ENCODE assay signal across 8 mouse cellular contexts in the genomic region with DNA sequence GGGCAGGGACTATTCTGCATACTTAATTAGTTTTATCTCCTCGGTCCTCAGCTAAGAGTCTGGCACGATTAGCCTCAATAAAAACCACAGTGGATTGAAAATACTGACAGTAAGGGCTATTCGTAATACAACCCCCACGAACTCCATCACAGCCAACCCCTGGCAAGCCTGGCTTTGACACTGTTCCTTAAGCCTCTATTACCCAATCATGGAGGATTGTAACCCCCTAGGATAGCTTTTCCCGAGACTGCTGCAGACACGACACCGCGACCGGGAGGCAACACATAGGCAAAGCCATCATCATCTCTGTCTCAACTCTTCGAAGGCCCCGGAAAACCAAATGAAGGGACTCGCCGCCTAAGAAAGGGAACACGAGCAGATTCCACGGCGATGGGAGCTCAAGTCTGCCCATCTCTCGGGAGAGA. TPM values are rescaled to one million over a fixed set of nuclear protein-coding genes. Genes with fewer than 3 reads are reported as not detected.
DNase-seq lines count a peak whose midpoint lies in the region; ATAC-seq and TF ChIP-seq lines count a peak whose summit lies in the region.

No protein-coding gene starts in this region.

- no peaks in the 10 kb centered on the region for H3K27me3 ChIP-seq in kidney, adult 2 months (replicated peaks; ENCODE audit: control insufficient read depth, insufficient read depth, low read length)
- H3K27me3 ChIP-seq in forebrain, embryonic 14.5 days (replicated peaks; ENCODE audit: control insufficient read depth, insufficient read depth, low read length) = no peaks in the 10 kb centered on the region
- H3K27me3 ChIP-seq in liver, embryonic 15.5 days = no peaks in the 10 kb centered on the region
- no peaks in the 10 kb centered on the region for H3K27me3 ChIP-seq in stomach, embryonic 15.5 days (replicated peaks)

- H3K27ac ChIP-seq in kidney, adult 2 months (ENCODE audit: insufficient read depth, low read depth, low read length) = peak overlapping the region; percentile 92
- peak overlapping the region; percentile 91 for H3K27ac ChIP-seq in forebrain, embryonic 14.5 days (ENCODE audit: low read depth, low read length)
- peak overlapping the region; percentile 91 for H3K27ac ChIP-seq in liver, embryonic 15.5 days (replicated peaks)
- H3K27ac ChIP-seq in stomach, embryonic 15.5 days = peak overlapping the region; percentile 96

- under 1% methylated on average over 17 of the region's 17 CpGs for WGBS in kidney, adult 2 months
- 1% methylated on average over 17 of the region's 17 CpGs for WGBS in forebrain, embryonic 14.5 days
- under 1% methylated on average over 17 of the region's 17 CpGs for WGBS in liver, embryonic 15.5 days (ENCODE audit: insufficient replicate concordance)
- WGBS in stomach, embryonic 15.5 days = under 1% methylated on average over 17 of the region's 17 CpGs

- peak overlapping the region; percentile 94 for H3K4me3 ChIP-seq in kidney, adult 2 months (ENCODE audit: insufficient read depth, low read depth, low read length)
- H3K4me3 ChIP-seq in forebrain, embryonic 14.5 days (ENCODE audit: low read depth, low read length) = peak overlapping the region; percentile 89
- H3K4me3 ChIP-seq in liver, embryonic 15.5 days (replicated peaks) = peak overlapping the region; percentile 98
- H3K4me3 ChIP-seq in stomach, embryonic 15.5 days (replicated peaks) = peak overlapping the region; percentile 95

- H3K4me1 ChIP-seq in kidney, adult 2 months (ENCODE audit: control insufficient read depth, insufficient read depth, low read length) = peaks cover 6% of the 10 kb centered on the region; the same call in 1 of the 2 replicates
- H3K4me1 ChIP-seq in forebrain, embryonic 14.5 days (ENCODE audit: control insufficient read depth, insufficient read depth, low read length) = peaks cover 7% of the 10 kb centered on the region
- peaks cover 24% of the 10 kb centered on the region for H3K4me1 ChIP-seq in liver, embryonic 15.5 days (replicated peaks)
- peaks cover 6% of the 10 kb centered on the region; the same call in 1 of the 2 replicates for H3K4me1 ChIP-seq in stomach, embryonic 15.5 days

- DNase-seq in kidney, adult 2 months = no peak
- DNase-seq in kidney, adult 11 months = no peak
- peak; percentile 54 for DNase-seq in NIH3T3 (ENCODE audit: low read depth)
- DNase-seq in forebrain, embryonic 14.5 days (ENCODE audit: low spot score) = peak; percentile 29
- DNase-seq in yolk sac, embryonic 10.5 days (ENCODE audit: low spot score) = no peak
- DNase-seq in urinary bladder, postnatal 36 days (ENCODE audit: low spot score in 2 of 2) = no peak

- H3K36me3 ChIP-seq in kidney, adult 2 months (ENCODE audit: control insufficient read depth, insufficient read depth, low read length) = no peaks in the 10 kb centered on the region
- peaks cover 14% of the 10 kb centered on the region for H3K36me3 ChIP-seq in forebrain, embryonic 14.5 days (ENCODE audit: control insufficient read depth, insufficient read depth, low read length)
- peaks cover 11% of the 10 kb centered on the region for H3K36me3 ChIP-seq in liver, embryonic 15.5 days (replicated peaks)
- no peaks in the 10 kb centered on the region; the same call in 1 of the 2 replicates for H3K36me3 ChIP-seq in stomach, embryonic 15.5 days

- peak overlapping the region; percentile 78 for H3K4me2 ChIP-seq in forebrain, embryonic 14.5 days (ENCODE audit: low read length)
- peak overlapping the region; percentile 89 for H3K4me2 ChIP-seq in liver, embryonic 15.5 days
- peak overlapping the region; percentile 62 for H3K4me2 ChIP-seq in stomach, embryonic 15.5 days

- no peak for TF ChIP-seq POLR2A in kidney, adult 2 months (IDR thresholded peaks at IDR 0.05; ENCODE audit: low read depth, low read length)

- TF ChIP-seq CTCF in kidney, adult 2 months (conservative IDR thresholded peaks at IDR 0.05; ENCODE audit: insufficient read depth, insufficient read length, low read depth, low read length) = no peak

- H3K9me3 ChIP-seq in forebrain, embryonic 14.5 days (replicated peaks; ENCODE audit: control insufficient read depth, low read length) = no peaks in the 10 kb centered on the region
- H3K9me3 ChIP-seq in liver, embryonic 15.5 days (replicated peaks) = no peaks in the 10 kb centered on the region
- no peaks in the 10 kb centered on the region for H3K9me3 ChIP-seq in stomach, embryonic 15.5 days

- no peak for ATAC-seq in forebrain, embryonic 14.5 days
- no peak for ATAC-seq in liver, embryonic 15.5 days (ENCODE audit: insufficient read depth)
- no peak for ATAC-seq in stomach, embryonic 15.5 days (ENCODE audit: insufficient read depth, low FRiP score, low read depth)

- peak overlapping the region; percentile 91 for H3K9ac ChIP-seq in forebrain, embryonic 14.5 days (ENCODE audit: low read length)
- peak overlapping the region; percentile 86 for H3K9ac ChIP-seq in liver, embryonic 15.5 days
- peak overlapping the region; percentile 87 for H3K9ac ChIP-seq in stomach, embryonic 15.5 days

RNA-seq across cellular contexts. Expression of gene Ddx50, which starts 0.6 kb away (rescaled TPM):
- polyA plus RNA-seq in kidney, adult 2 months (2012; rRNA removed) = 8.7 and 14.8 TPM in 2 replicates
- polyA plus RNA-seq in forebrain, embryonic 14.5 days (2014; fragmentation: Nextera tagmentation; extraction: Ambion mirVana) = 93.8 and 118 TPM in 2 replicates
- 35.2 and 35.9 TPM in 2 replicates for polyA plus RNA-seq in liver, embryonic 15.5 days (2015; fragmentation: Nextera tagmentation; extraction: Ambion mirVana)
- 115 and 122 TPM in 2 replicates for polyA plus RNA-seq in stomach, embryonic 15.5 days (2015; fragmentation: Nextera tagmentation; extraction: Ambion mirVana)

RNA-seq across cellular contexts. Expression of gene Ddx21, which starts 48.3 kb away (rescaled TPM):
- 6.8 and 9.3 TPM in 2 replicates for polyA plus RNA-seq in kidney, adult 2 months (2012; rRNA removed)
- polyA plus RNA-seq in forebrain, embryonic 14.5 days (2014; fragmentation: Nextera tagmentation; extraction: Ambion mirVana) = 20.6 and 22.5 TPM in 2 replicates
- polyA plus RNA-seq in liver, embryonic 15.5 days (2015; fragmentation: Nextera tagmentation; extraction: Ambion mirVana) = 10.7 and 11.8 TPM in 2 replicates
- polyA plus RNA-seq in stomach, embryonic 15.5 days (2015; fragmentation: Nextera tagmentation; extraction: Ambion mirVana) = 18.9 and 20.1 TPM in 2 replicates

Comparison
In these comparisons a context has a peak if more than half of its experiments do, and no peak if none do; other contexts are left out.
1. DNase-seq: peak in NIH3T3 (single experiment) and forebrain, embryonic 14.5 days (single experiment); none in kidney, adult 2 months (single experiment), kidney, adult 11 months (single experiment), yolk sac, embryonic 10.5 days (single experiment) and urinary bladder, postnatal 36 days (0 of 2).
2. Peak in every context shown above with its lines, with median percentiles within 50 percentile points of each other: H3K27ac ChIP-seq, H3K4me3 ChIP-seq, H3K4me2 ChIP-seq and H3K9ac ChIP-seq.